Mouse (Mus musculus) common myeloid progenitor, adult 5-6 weeks (primary cell): ENCODE data around the gene Prg4. TPM values are rescaled to one million over a fixed set of nuclear protein-coding genes. Genes with fewer than 3 reads are reported as not detected.

ENCODE experiments used
- ATAC-seq: replicated peaks from 2 replicates; pipeline ENCODE4 v1.8.0; 2016; ENCODE audit warnings: low read depth, mild to moderate bottlenecking, moderate TSS enrichment, inconsistent platforms; ENCODE audit not compliant: poor library complexity, severe bottlenecking
- total RNA-seq: library from RNA; stranded (forward); fragments of 200-1000, 187-1606 nt; gene quantifications from 2 replicates; pipeline ENCODE4 v1.2.3, GENCODE M21; 2017

The Prg4 gene
- total RNA-seq, 1 experiment from 2014 or later, result 0.59 TPM

DNA sequence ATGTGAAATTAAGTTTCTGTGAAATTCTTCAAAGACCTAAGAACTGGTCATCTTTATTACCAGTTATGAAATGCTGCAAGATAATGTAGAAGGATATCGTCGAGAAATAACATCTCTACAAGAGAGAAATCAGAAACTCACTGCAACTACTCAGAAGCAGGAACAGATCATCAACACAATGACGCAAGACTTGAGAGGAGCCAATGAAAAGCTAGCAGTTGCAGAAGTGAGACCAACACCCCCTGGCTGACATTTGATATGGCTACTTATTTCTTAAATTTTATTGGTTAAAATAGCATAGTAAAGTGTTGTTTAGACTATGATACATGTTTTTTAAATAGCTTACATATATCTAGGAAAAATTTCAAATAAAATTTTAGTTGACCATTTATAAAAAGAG, 50.0 kb downstream of the Prg4 start:
- no peak for ATAC-seq

DNA sequence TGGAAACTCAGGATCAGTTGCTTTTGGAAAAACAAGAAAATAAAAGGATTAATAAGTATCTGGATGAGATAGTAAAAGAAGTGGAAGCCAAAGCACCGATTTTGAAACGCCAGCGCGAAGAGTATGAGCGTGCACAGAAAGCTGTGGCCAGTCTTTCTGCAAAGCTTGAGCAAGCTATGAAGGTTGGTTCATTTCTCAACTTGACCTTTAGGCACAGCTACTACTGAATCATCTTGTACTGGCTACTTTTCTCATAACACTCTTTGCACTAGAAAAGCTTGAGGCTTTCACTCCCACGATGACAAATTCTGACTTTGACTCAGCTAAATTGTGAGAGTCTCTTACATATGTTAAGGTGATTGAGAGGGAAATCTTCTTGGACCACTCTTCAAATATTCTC, 56.0 kb downstream of the Prg4 start:
- no peak for ATAC-seq

DNA sequence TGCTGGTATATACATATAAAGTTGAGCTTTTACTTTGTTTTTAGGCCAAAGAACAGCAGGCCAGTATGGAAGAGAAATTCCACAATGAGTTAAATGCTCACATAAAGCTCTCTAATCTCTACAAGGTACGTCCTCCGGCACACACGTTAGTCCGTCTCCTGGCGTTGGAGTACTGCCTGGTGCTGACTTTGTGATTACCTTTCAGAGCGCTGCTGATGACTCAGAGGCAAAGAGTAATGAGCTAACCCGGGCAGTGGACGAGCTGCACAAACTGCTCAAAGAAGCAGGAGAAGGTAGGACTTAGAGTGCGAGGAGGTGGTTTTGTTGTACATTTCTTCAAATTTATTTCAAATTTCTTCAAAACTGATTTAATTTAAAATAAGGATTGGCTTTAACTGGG, 58.7 kb downstream of the Prg4 start:
- ATAC-seq, result no peak

DNA sequence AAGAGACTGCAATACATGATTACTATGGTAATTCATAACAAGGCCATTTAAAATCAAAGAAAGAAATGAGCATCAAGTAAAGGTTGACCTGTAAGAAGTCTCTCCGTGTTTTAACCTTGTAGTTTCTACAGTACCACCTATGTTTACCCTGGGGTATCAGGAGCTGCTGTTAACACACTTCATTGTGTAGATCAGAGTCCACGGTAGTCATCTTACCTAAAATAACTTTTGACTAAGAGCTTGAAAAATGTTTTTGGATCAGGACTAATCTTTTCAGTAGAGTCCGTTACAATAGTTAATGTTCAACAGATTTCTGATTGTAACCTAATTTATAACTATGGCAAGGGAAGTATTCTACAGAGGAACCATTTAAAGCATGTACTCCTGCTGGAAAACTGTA, 61.4 kb downstream of the Prg4 start:
- no peak for ATAC-seq

DNA sequence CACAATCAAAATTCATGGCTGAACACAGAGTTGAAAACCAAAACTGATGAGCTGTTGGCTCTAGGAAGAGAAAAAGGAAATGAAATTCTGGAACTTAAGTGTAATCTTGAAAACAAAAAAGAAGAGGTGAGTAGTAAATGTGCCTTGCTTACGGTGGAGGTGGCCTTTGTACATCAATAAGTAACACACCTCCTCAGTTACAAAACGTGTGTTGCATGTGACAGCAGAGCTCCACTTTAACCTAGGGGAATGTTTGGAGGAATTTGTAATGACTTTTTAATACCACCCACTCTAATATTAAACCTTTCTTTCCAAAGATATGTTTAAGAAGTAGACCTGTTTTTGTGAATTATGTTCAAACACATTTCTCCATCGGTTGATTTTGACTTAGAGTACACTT, 62.1 kb downstream of the Prg4 start:
- ATAC-seq, result no peak

Other genes with a start within 250 kb of the Prg4 start
- not detected in 2 replicates for gene Pdc, start 146.7 kb downstream of the Prg4 start, total RNA-seq
- 523 and 604 TPM in 2 replicates for gene Tpr, start 73.3 kb downstream of the Prg4 start, total RNA-seq
- gene Odr4, start 73.1 kb downstream of the Prg4 start, total RNA-seq, result 86.4 and 103 TPM in 2 replicates